Mouse (Mus musculus): Measurements from ENCODE around the gene Nutf2-ps1. TPM values are rescaled to one million over a fixed set of nuclear protein-coding genes. Genes with fewer than 3 reads are reported as not detected.

The Nutf2-ps1 gene
- total RNA-seq, 2 experiments from 2014 or later, result 61.0 to 64.3 TPM

GRCm38 (mm10) chr19:53571501-53572428 lies 17.1 kb downstream of the Nutf2-ps1 start:
- DNase-seq (ENCODE audit: low spot score), result no peak

- no peak for DNase-seq (ENCODE audit: low spot score)
Observed at GRCm38 (mm10) chr19:53571056-53571455, 17.8 kb downstream of the Nutf2-ps1 start.

- DNase-seq (ENCODE audit: low spot score), result no peak
Observed at GRCm38 (mm10) chr19:53568553-53568952, 20.3 kb downstream of the Nutf2-ps1 start.

- DNase-seq (ENCODE audit: low spot score), result no peak
Observed at GRCm38 (mm10) chr19:53567864-53568263, 21.0 kb downstream of the Nutf2-ps1 start.

- DNase-seq (ENCODE audit: low spot score), result no peak
Observed at GRCm38 (mm10) chr19:53565565-53566277, 23.1 kb downstream of the Nutf2-ps1 start.

GRCm38 (mm10) chr19:53564174-53564573 lies 24.7 kb downstream of the Nutf2-ps1 start:
- DNase-seq (ENCODE audit: low spot score), result no peak

- no peak for DNase-seq (ENCODE audit: low spot score)
Observed at GRCm38 (mm10) chr19:53560436-53560835, 28.4 kb downstream of the Nutf2-ps1 start.

GRCm38 (mm10) chr19:53557267-53557936 lies 31.5 kb downstream of the Nutf2-ps1 start:
- DNase-seq (ENCODE audit: low spot score), result no peak

- DNase-seq (ENCODE audit: low spot score), result no peak
Observed at GRCm38 (mm10) chr19:53556841-53557240, 32.0 kb downstream of the Nutf2-ps1 start.

- DNase-seq (ENCODE audit: low spot score), result no peak
Observed at GRCm38 (mm10) chr19:53554981-53555616, 33.8 kb downstream of the Nutf2-ps1 start.

- DNase-seq (ENCODE audit: low spot score), result no peak
Observed at GRCm38 (mm10) chr19:53554402-53554801, 34.5 kb downstream of the Nutf2-ps1 start.

GRCm38 (mm10) chr19:53552795-53553194 lies 36.1 kb downstream of the Nutf2-ps1 start:
- DNase-seq (ENCODE audit: low spot score), result no peak

GRCm38 (mm10) chr19:53552216-53552786 lies 36.6 kb downstream of the Nutf2-ps1 start:
- no peak for DNase-seq (ENCODE audit: low spot score)

- DNase-seq (ENCODE audit: low spot score), result no peak
Observed at GRCm38 (mm10) chr19:53550972-53551371, 37.9 kb downstream of the Nutf2-ps1 start.

- no peak for DNase-seq (ENCODE audit: low spot score)
Observed at GRCm38 (mm10) chr19:53547597-53547996, 41.3 kb downstream of the Nutf2-ps1 start.

- DNase-seq (ENCODE audit: low spot score), result no peak
Observed at GRCm38 (mm10) chr19:53544923-53545561, 43.8 kb downstream of the Nutf2-ps1 start.

GRCm38 (mm10) chr19:53543602-53544001 lies 45.3 kb downstream of the Nutf2-ps1 start:
- no peak for DNase-seq (ENCODE audit: low spot score)

- no peak for DNase-seq (ENCODE audit: low spot score)
Observed at GRCm38 (mm10) chr19:53539296-53539695, 49.6 kb downstream of the Nutf2-ps1 start.

GRCm38 (mm10) chr19:53538796-53539195 lies 50.1 kb downstream of the Nutf2-ps1 start:
- DNase-seq (ENCODE audit: low spot score), result no peak
